Mouse (Mus musculus): Measurements from ENCODE around the gene Trim59. TPM values are rescaled to one million over a fixed set of nuclear protein-coding genes. Genes with fewer than 3 reads are reported as not detected.

Gene Trim59
- 21.7 and 26.3 TPM in 2 replicates for polyA plus RNA-seq (2012; rRNA removed)

GRCm38 (mm10) chr3:69044645-69045399 is at the start of gene Trim59:
TSS of gene Trim59 (minus strand) at chr3:69044755.

DNA sequence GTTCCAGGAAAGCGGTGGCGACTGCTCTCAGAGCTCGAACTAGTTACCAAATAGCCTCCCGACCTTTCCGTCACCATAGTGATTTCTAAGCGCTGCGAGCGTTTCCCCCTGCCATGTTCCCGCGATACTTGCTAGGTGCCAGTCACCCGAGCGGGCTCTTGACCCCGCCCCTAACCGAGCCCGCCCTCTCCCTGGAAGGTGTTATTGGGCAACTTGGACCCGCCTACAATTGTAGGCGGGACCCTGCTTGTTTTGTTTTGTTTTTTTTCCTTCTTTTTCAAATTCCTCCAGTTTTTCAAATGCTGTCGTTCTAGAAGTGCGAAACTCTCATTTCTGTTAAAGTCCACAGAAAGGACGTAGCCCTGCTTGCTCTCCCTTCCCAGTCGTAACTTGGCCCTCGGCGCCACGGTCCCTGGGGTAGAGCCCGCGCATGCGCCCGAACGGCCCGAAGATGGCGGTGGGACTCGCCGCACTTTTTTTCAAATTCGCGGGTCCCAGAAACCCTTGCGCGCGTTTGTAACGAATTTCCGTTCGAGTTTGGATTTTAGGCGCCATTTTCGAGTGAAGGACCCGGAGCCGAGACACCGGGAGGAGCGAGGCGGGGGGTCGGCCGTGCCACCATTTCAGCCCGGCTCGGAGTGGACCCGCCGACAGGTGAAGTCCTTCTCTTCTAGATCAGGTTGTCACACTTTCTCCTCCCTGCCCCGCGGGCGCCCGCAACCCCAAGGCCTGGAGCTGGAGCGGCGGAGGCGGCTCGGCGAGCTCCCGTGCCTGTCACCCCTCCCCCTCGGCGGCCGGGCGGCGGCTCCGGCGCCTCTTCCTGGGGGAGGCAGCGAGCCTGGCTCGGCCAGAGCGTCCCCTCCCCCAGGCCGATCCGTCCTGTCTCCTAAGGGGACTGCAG is 39.9 kb downstream of the Trim59 start, which contains the start of the genes Ift80 and Smc4:
Ift80 (minus strand) TSS at position 134 of the 901 bp plus-strand sequence.
Smc4 (plus strand) TSS at position 302 of the 901 bp plus-strand sequence.

Other genes starting within 250 kb of the Trim59 start
- 3.7 and 4.5 TPM in 2 replicates for gene 1110032F04Rik, start 175.2 kb downstream of the Trim59 start, polyA plus RNA-seq (2012; rRNA removed)
- 15.3 and 17.3 TPM in 2 replicates for gene Ift80, start 40.2 kb downstream of the Trim59 start, polyA plus RNA-seq (2012; rRNA removed)
- gene Smc4, start 40.0 kb downstream of the Trim59 start, polyA plus RNA-seq (2012; rRNA removed), result 28.3 and 37.3 TPM in 2 replicates
- gene Kpna4, start 82.4 kb upstream of the Trim59 start, polyA plus RNA-seq (2012; rRNA removed), result 31.9 and 37.3 TPM in 2 replicates
- not detected in 2 replicates for gene Arl14, start 177.7 kb upstream of the Trim59 start, polyA plus RNA-seq (2012; rRNA removed)